Mouse (Mus musculus): ENCODE data around the gene Park7.

GRCm38 (mm10) chr4:150869276-150870197, 44.7 kb downstream of the Park7 start:
- no peak for TF ChIP-seq CTCF (IDR thresholded peaks at IDR 0.05; ENCODE audit: extremely low read depth, insufficient read depth, low read length)
- TF ChIP-seq POLR2A (IDR thresholded peaks at IDR 0.05; ENCODE audit: extremely low read depth, insufficient read depth, low read length) = no peak

All from cortical plate, adult 2 months (tissue).